Mouse (Mus musculus) naive thymus-derived CD4-positive, alpha-beta T cell, adult 2 months (primary cell): ENCODE data around the gene Apoc4.

Experiments
- DNase-seq: peaks from one replicate; pipeline ENCODE4 v3.0.0-alpha.2; 2011; ENCODE audit warnings: low read depth

The Apoc4 gene

GRCm38 (mm10) chr7:19628536-19629360 lies 52.5 kb downstream of the Apoc4 start:
- peak; percentile 99 for DNase-seq

GRCm38 (mm10) chr7:19628192-19628535 lies 53.1 kb downstream of the Apoc4 start:
- DNase-seq, result no peak
